Mouse (Mus musculus): ENCODE results near the gene Maml3.

- TF ChIP-seq EP300 (IDR thresholded peaks at IDR 0.05; ENCODE audit: low read depth) (no peak), CTCF (IDR thresholded peaks at IDR 0.05; ENCODE audit: low read depth) (no peak)
Measured at GRCm38 (mm10) chr3:51879211-51879610, 225.7 kb downstream of the Maml3 start.
